Mouse (Mus musculus): ENCODE measurements around the gene Cc2d2b.

GRCm38 (mm10) chr19:40841083-40841482 is 92.5 kb downstream of the Cc2d2b start:
- TF ChIP-seq CTCF (IDR thresholded peaks at IDR 0.05; ENCODE audit: low read depth, low read length) (no peak), POLR2A (IDR thresholded peaks at IDR 0.05; ENCODE audit: borderline replicate concordance, low read depth, low read length) (no peak)
